Mouse (Mus musculus) frontal cortex, postnatal 14 days (tissue): ENCODE results near the gene Vmn2r117.
"Not testable (repeated sequence)": the region's sequence is repeated elsewhere in the genome, so short reads cannot be mapped to it uniquely, and the experiment has no call there.

Experiments
- DNase-seq, 2 experiments: peaks; one replicate each; pipeline ENCODE4 v3.0.0; 2022; ENCODE audit warnings: low spot score in 2 of 2

Gene Vmn2r117

DNA sequence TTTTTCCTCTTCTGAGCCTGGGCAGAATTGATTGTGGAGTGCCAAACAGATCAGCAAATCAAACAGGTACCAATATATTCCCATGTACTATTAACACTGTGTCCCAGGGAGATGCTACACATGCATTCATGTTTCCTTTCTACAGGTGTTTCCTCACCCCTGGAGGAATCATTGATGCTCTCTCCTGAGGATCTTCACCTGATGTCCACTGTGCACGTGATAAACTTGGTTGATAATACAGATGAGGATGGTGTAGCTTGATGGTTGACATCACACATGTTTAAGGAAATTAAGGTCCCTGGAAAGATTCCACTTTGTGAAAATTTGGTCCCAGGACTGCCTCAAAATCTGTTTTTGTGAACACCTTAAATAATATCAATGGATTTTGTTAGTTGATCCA, at the start of gene Vmn2r117:
Gene Vmn2r117 (minus strand): TSS at position 101 of the 400 bp plus-strand sequence.
- DNase-seq: not testable (repeated sequence)

DNA sequence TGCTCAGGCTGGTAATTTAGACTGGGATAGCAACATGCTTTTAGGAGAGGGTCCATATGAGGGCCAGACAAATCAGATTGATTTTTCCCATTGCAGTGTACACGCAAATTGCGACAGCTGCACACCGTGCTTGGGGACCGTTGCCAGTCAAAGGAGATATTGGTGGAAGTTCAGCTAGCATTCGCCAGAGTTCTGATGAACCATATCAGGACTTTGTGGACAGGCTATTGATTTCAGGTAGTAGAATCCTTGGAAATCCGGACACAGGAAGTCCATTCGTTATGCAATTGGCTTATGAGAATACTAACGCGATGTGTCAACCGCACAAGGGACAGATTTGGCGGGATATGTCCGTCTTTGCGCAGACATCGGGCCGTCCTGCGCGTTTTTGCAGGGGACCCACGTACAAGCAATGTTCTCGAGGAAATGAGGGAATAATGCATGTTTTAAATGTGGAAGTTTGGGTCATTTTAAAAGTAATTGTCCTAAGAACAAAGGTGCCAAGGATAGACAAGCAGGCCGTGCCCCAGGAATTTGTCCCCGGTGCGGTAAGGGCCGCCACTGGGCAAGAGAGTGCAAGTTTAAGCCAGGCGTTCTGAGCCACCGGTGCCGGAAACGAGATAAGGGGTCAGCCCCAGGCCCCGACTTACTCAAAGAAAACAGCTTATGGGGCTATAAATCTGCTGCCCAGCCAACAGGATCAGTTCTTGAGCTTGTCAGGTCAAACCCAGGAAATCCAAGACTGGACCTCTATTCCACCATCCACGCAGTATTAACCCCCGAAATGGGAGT, 43.6 kb upstream of the Vmn2r117 start:
- not testable (repeated sequence) for DNase-seq

DNA sequence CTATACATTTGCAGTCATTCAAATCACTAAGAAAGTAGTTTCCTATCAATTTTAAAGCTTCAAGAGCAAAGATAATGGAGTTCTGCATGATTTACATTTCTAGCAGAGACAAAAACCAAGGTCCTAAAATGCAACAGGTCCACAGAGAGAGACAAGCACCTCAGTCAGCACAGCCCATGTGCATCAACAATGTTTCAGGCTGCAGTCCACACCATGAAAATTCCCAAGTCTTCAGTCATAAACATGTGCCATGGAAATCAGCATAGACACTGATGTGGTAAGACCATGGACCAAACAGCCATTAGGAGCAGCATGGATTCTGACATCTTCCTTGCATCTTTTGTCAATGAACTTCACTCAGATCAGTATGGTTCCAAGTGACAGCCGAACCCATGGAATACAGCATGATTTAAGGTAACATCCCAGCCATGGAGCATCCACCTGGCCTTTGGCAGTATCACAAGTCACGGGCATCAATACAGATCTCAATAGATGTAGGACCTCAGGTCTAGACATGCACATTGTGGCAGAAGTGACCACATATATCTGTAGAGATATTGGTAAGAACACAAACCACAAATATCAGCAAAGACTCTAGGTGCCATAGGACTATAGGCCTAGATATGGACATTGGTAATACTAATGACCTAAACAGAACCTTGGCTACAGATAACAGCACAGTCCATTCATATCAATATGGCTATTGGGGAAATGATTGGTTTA, 39.4 kb upstream of the Vmn2r117 start:
- no peak for DNase-seq

DNA sequence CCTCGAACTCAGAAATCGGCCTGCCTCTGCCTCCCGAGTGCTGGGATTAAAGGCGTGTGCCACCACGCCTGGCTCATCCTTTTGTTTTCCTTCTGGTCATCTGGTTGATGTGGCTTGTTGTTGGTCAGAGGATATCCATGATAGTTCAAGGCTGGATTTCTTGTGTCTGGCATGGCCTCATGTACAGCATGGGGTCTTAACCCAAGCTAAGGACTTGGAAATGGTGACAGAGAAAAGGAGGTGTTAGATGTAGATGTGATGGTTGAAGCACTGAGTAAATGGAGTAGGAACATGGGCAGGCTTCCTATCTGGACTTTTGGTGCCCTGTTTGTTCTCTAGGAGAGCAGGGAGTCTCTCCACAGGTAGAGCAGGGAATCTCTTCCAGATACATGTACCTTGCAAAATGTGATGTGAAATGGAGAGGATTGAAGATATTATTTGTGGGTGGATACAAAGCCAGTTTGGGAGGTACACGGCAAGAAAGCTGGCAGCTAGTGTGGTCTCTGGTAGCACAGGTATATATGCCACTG, 46.3 kb downstream of the Vmn2r117 start:
- DNase-seq: no peak
